Mouse (Mus musculus) large intestine, adult 2 months (tissue): ENCODE results near the gene Cdkn2a. TPM values are rescaled to one million over a fixed set of nuclear protein-coding genes. Genes with fewer than 3 reads are reported as not detected.

Source experiments
- DNase-seq: peaks from one replicate; pipeline ENCODE4 v3.0.0-alpha.2; 2012; ENCODE audit warnings: low read depth, low spot score
- WGBS: fragments of 180-500 bp; shearing (Covaris S2); methylation state at CpG from one replicate; pipeline ENCODE4 v1.1.7; 2018; 5-methylcytosine and 5-hydroxymethylcytosine counted together
- polyA plus RNA-seq: library from polyadenylated mRNA; depleted of rRNA; stranded (reverse); fragments of >200 nt; gene quantifications from 2 replicates; pipeline ENCODE4 v1.2.3, GENCODE M21; 2012; rRNA removed

Cdkn2a gene
- 1.1 and 1.3 TPM in 2 replicates for polyA plus RNA-seq

GRCm38 (mm10) chr4:89294486-89295440 is at the start of gene Cdkn2a:
Gene Cdkn2a (minus strand): TSS chr4:89294653.
- 1% methylated on average over 112 of the region's 117 CpGs for WGBS

GRCm38 (mm10) chr4:89313461-89313860 is 19.0 kb upstream of the Cdkn2a start:
- no peak for DNase-seq
- WGBS: 32% methylated on average over 13 of the region's 13 CpGs

More at GRCm38 (mm10) chr4:89294486-89295440, at the start of gene Cdkn2a:
- no peak for DNase-seq

GRCm38 (mm10) chr4:89310491-89311254 is 16.2 kb upstream of the Cdkn2a start, which contains the start of gene Cdkn2b:
Gene Cdkn2b (minus strand): TSS chr4:89311039.
- DNase-seq: peak; percentile 82
- WGBS: under 1% methylated on average over 61 of the region's 61 CpGs

- WGBS: 39% methylated on average over 11 of the region's 11 CpGs
- DNase-seq: no peak
Measured at GRCm38 (mm10) chr4:89309996-89310395, 15.5 kb upstream of the Cdkn2a start.

GRCm38 (mm10) chr4:89308001-89308400 is 13.5 kb upstream of the Cdkn2a start:
- 79% methylated on average over 3 of the region's 3 CpGs for WGBS
- DNase-seq: no peak

GRCm38 (mm10) chr4:89306798-89307365 is 12.4 kb upstream of the Cdkn2a start:
- DNase-seq: no peak
- WGBS: 25% methylated on average over 25 of the region's 25 CpGs

GRCm38 (mm10) chr4:89305691-89306090 is 11.2 kb upstream of the Cdkn2a start:
- 42% methylated on average over 3 of the region's 3 CpGs for WGBS
- DNase-seq: no peak

- no peak for DNase-seq
- WGBS: 31% methylated on average over 14 of the region's 14 CpGs
Measured at GRCm38 (mm10) chr4:89303281-89303995, 9.0 kb upstream of the Cdkn2a start.

- DNase-seq: no peak
- WGBS: 37% methylated on average over 1 of the region's 1 CpGs
Measured at GRCm38 (mm10) chr4:89302129-89302528, 7.7 kb upstream of the Cdkn2a start.

- DNase-seq: no peak
- WGBS: 37% methylated on average over 2 of the region's 2 CpGs
Measured at GRCm38 (mm10) chr4:89299721-89300120, 5.3 kb upstream of the Cdkn2a start.

GRCm38 (mm10) chr4:89295441-89296220 is 1.2 kb upstream of the Cdkn2a start:
- 14% methylated on average over 31 of the region's 31 CpGs for WGBS
- DNase-seq: no peak

GRCm38 (mm10) chr4:89294091-89294485 is 365 bp downstream of the Cdkn2a start:
- DNase-seq: no peak
- WGBS: 14% methylated on average over 26 of the region's 26 CpGs

- no peak for DNase-seq
- 71% methylated on average over 7 of the region's 7 CpGs for WGBS
Measured at GRCm38 (mm10) chr4:89293516-89293915, 937 bp downstream of the Cdkn2a start.

- 15% methylated on average over 4 of the region's 4 CpGs for whole genome bisulfite sequencing
- DNase-seq: no peak
Measured at GRCm38 (mm10) chr4:89289028-89289427, 5.4 kb downstream of the Cdkn2a start.

- no peak for DNase-seq
- WGBS: 3% methylated on average over 1 of the region's 1 CpGs
Measured at GRCm38 (mm10) chr4:89286566-89286965, 7.9 kb downstream of the Cdkn2a start.

- DNase-seq: no peak
- 48% methylated on average over 7 of the region's 7 CpGs for WGBS
Measured at GRCm38 (mm10) chr4:89285688-89286087, 8.8 kb downstream of the Cdkn2a start.

GRCm38 (mm10) chr4:89282661-89283060 is 11.8 kb downstream of the Cdkn2a start:
- DNase-seq: no peak
- 4% methylated on average over 12 of the region's 12 CpGs for WGBS

- DNase-seq: no peak
- WGBS: 3% methylated on average over 25 of the region's 25 CpGs
Measured at GRCm38 (mm10) chr4:89282036-89282566, 12.4 kb downstream of the Cdkn2a start.
